Mouse (Mus musculus): ENCODE measurements at regions not wholly inside any gene's neighbourhood (a gene's known extent, or its start where the extent isn't known, plus 50 kb on each side); places are given as distances from the start of the nearest gene placed in this dataset.

GRCm38 (mm10) chr13:32449710-32450417 lies 111.3 kb upstream of the Gmds start:
- TF ChIP-seq FLI1 (IDR thresholded peaks at IDR 0.05; ENCODE audit: low read length) (no peak), GATA1 (IDR thresholded peaks at IDR 0.05; ENCODE audit: borderline replicate concordance, low read length) (no peak)
